Mouse (Mus musculus): Measurements from ENCODE around the gene Efemp2.

Gene Efemp2

DNA sequence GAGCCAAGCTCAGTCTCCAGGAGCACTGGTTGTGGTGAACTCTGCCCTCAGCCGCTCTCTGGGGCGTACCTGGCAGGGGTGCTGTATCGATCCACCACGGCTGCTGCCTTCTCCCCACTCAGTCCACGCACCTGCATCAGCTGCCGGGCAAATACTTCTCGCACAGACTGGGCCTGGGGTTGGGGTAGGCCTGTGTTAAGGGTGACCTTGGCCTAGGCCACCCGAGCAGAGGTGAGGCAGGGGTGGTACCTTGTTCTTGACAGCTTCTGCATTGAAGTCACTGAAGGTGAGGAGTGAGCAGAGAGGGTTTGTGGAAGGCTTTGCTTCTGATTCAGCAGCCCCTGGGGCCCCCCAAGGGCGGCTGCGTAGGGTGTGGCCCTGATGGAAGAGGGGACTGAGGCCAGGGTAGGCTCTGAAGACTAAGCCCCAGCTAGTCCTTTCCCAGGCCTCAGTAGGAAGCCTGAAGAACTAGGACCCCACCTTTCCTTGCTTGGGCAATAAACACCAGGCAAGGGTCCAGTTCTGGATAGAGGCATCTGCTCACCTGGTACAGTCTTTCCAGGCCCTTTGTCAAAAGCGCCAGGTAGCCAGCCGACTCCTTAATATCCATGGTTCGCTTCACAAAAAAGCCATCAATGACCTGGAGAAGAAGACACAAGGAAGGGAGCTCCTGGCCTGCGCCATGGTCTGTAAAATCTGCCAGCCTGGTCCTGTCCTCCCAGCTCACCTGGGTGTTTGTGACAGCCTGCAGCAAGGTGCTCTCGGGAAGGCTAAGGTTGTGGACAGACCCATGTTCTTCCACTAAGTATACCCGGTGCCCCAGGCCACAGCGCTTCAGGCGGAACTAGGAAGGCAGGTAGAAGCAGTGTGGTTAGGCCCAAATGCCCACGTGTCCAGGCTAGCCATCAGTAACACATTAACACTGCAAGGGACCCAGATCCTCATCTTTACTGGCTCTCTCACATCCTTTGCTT is 9.9 kb downstream of the Efemp2 start:
- no peak for TF ChIP-seq GATA4 (IDR thresholded peaks at IDR 0.05; ENCODE audit: insufficient replicate concordance, low read length)

DNA sequence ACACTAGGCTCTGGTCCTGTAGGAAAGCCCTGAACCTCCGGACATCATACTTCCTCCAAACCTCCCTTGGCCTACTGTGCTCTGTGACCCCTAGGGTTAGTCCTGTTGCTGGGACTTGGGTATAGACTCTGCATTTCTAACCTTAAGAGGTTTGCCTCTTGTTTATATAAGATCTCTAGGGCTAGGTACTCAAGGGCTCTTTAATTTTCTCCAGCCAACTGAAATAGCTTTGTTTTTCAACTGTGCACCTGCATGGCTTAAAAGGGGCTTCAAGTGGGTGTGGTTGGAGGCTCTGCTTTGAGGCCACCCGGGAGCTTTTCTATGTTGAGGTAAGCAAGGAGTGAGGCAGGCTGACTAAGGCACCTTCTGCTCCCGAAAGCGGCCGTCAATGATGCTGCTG is 10.7 kb downstream of the Efemp2 start:
- TF ChIP-seq GATA4 (IDR thresholded peaks at IDR 0.05; ENCODE audit: insufficient replicate concordance, low read length): no peak

DNA sequence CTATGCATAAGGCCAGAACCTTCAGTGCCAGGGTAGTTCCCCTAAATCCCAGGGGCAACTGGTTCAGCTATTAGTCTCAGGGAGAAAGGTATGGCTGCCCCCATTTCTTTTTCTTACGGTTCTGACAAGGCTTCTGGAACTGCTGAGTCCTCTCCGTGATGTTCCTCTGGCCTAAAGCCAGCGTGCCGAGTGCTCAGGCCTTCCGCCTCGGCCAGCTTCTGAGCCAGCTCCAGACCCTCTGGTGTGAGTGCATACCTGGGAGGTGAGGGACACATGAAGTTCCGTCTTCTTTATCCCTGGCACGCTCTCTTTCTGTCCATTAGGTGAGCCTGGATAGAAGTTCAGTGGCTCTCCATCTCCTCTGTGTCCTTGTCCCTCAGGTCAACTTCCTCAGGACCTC is 11.6 kb downstream of the Efemp2 start:
- TF ChIP-seq GATA4 (IDR thresholded peaks at IDR 0.05; ENCODE audit: insufficient replicate concordance, low read length): no peak

DNA sequence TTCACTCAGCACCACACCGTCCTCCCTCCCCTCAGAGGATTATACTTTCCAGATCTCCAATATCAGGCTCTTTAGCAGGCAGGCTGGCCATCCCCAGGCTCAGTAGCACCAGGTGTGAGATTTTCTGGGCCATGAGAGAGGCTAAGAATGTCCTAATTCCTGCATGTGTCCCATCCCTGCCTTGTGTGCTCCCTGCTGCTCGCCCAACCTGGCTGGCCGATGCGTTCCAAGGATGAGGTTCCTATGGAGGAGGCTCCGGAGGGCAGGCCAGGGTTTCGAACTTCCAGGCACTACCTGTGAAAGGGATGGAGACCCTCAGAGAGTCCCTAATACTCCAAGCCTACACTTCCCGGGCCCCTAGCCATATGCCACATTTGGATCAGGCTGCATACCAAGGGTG is 12.1 kb downstream of the Efemp2 start:
- TF ChIP-seq GATA4 (IDR thresholded peaks at IDR 0.05; ENCODE audit: insufficient replicate concordance, low read length): no peak

DNA sequence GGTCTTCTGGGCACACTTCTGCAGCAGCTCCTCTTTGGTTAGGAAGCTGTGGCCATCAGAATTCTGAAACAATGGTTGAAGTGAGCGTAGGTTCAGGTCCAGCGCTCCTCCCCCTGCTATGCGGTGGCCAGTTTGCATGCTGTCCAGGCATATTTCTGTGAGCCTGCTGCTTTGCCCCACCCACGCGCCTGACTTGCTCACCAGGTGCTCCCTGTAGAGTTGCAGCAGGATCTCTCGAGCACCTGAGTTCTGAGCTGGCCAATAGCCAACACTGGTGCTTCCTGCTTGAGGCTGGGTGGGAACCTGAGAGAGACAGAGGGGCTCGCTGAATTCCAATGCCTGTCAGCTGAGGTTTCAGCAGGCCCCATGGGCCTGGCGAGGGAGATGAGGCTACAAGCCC is 12.5 kb downstream of the Efemp2 start:
- TF ChIP-seq GATA4 (IDR thresholded peaks at IDR 0.05; ENCODE audit: insufficient replicate concordance, low read length): no peak

DNA sequence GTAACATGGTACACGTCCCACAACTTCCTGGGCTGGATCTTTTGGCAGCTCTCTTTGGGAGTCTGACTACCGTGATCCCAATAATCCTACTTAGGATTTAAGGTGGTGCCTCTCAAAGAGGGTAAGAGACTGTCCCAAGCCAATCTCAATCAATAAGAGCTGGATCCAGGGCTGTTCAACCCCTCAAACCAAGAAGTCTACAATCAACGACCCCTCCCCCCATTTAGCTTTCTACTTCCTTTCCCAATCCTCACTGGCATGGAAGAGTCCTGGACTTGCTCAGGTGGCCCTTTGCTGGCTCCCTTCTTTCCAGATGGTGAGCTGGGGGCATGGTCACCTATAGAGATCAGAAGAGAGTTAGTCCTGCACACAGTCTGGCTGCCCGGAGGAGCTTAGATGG is 13.0 kb downstream of the Efemp2 start:
- TF ChIP-seq GATA4 (IDR thresholded peaks at IDR 0.05; ENCODE audit: insufficient replicate concordance, low read length): no peak

DNA sequence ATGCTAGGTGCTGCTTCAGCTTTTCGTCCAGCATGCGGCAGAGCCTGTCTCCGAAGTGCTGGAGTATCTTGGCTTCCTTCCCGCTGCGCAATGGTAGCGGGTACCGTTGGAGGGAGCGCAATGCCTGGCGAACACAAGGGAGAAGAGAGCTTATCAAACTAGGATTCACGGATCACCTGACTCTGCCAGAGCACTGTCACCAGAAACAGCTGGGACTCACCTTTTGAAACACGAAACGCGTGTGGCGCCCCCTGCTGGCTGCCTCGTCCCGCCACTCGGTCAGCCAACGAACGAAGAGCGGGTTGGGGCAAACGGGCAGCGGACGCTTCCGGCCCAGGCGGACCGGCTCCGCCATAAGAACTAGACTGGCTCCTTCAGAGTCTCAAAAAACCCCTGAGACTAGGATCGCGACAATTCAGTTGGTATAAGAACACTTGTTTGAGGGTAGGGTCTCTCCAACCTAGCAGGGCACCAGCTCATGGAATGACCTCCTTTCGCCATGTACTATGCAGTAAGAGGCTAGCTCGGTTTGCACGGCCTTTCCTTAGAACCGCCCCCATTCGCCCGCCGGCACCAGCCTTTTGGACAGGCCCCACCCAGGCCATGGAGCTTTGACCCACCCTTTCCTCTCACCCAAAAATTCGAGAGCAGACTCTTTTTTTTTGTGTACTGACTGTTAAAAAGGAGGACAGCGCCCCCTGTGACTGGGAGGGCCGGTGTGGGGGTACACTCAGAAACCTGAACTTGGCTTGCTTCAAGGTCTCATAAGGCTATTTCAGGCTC is 14.2 kb downstream of the Efemp2 start, which contains the start of gene Mus81:
Mus81 (minus strand) TSS at position 635 of the 783 bp plus-strand sequence.
- no peak; the same call in 1 of the 2 replicates for TF ChIP-seq GATA4 (IDR thresholded peaks at IDR 0.05; ENCODE audit: insufficient replicate concordance, low read length)

DNA sequence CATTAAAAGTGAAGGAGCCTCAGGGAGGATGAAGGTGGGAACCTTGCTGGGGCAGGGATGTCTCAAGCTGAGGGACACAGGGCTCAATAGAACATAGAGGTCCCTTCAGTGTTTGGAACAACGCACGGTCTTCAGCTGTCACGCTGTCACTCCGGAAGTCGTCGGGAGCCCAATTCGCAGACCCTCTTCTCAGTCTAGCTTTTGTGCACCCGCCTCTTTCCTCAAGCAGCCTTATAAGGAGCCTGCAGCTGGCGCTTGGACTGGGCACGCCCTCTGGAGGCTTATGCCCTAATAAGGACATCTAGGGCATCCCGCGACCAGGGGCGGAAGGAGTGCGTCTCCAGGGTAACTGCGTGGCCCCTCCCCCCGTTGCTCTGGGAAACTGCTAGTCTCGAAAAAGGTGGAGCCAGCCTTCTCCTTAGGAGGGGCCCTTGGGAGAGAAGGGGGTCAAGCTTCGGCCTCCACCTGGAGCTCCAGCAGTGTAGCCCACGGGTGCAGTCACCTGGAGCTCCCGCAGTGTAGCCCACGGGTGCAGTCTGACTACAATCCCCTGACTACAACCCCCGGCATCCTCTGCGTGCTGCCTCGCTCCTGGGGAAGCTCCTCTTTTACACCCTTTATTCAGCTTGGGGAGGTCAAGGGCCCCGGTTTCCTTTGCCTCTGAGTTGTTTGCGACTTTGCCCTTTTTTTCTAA is 15.3 kb downstream of the Efemp2 start:
- TF ChIP-seq GATA4 (IDR thresholded peaks at IDR 0.05; ENCODE audit: insufficient replicate concordance, low read length): no peak

DNA sequence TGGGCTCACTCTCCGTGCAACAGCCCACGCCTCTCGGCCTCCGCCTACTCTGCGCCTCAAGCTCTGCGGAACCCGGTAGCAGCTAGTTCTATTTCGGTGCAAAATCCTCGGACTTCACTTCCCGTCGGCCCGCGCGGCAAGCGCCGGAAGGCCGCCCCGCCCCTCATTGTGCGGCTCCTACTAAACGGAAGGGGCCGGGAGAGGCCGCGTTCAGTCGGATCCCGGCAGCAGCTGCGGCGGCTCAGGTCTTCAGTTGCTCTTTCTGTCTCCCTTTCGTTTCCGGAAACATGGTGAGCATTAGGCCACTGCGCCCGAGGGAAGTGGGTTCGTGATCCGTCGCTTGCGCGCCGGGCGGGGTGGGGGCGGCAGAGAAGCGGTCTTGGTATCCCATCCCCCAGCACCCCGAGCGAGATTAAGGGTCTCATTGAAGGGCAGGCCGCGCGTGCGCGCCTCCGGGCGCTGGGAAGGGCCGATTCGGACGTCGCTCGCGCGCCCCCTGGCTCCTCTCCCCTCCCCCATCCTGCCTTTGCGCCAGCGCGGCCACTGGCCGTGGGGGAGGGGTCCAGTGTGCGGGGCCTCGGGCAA is 16.7 kb downstream of the Efemp2 start, which contains the start of gene Cfl1:
Cfl1 (plus strand) TSS at position 143 of the 585 bp plus-strand sequence.
- no peak for TF ChIP-seq GATA4 (IDR thresholded peaks at IDR 0.05; ENCODE audit: insufficient replicate concordance, low read length)

DNA sequence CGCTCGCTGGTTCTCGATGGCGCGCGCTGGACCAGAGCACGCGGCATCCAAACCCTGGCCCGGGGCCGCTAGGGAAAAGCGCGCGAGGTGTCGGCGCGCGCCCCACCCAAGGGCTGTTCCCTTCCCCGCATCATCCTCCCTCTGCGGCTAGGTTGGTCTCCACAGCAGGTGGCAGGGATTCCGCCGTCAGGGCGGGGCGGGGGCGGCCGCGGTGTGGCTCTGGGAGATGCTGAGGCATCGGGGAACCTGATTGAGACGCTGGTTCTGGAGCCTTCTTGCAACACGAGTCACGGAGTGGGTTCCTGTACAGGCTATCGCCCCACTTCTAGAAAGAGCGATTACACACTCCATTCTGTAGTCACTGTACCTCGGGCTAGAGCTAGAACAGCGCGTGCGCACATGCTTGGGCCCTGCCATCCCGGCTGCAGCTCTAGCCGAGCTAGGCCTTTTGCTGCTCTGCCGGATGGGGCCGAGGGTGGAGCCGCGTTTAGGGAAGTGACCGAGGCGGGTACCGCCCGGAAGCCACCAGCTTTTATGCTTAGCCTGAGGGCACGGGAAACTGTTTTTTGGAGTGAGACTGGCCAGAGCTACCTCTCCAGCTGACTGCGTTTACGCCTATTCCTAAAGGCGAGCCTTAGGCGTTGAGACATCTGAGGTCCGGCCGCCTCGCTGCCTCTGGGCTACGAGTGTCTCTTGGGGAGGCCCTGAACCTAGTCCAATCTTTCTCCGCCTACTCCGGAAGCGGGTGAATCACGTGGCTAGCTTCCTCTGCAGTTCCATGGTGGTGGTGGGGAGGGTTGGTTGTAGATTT is 17.3 kb downstream of the Efemp2 start:
- TF ChIP-seq GATA4 (IDR thresholded peaks at IDR 0.05; ENCODE audit: insufficient replicate concordance, low read length): peak; percentile 25; the same call in 1 of the 2 replicates

DNA sequence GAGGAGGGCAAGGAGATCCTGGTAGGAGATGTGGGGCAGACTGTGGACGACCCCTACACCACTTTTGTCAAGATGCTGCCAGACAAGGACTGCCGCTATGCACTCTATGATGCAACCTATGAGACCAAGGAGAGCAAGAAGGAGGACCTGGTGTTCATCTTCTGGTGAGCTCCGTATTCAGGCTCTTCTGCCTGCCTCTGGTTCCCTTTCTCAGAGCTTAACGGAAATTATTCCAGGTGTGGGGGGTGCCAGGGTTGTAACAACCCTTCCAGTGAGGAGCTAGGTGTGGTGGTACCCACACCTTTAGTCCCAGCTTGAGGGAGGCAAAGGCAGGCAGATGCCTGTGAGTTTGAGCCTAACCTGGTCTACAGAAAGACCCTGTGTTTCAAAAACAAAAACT is 18.9 kb downstream of the Efemp2 start:
- no peak for TF ChIP-seq GATA4 (IDR thresholded peaks at IDR 0.05; ENCODE audit: insufficient replicate concordance, low read length)

DNA sequence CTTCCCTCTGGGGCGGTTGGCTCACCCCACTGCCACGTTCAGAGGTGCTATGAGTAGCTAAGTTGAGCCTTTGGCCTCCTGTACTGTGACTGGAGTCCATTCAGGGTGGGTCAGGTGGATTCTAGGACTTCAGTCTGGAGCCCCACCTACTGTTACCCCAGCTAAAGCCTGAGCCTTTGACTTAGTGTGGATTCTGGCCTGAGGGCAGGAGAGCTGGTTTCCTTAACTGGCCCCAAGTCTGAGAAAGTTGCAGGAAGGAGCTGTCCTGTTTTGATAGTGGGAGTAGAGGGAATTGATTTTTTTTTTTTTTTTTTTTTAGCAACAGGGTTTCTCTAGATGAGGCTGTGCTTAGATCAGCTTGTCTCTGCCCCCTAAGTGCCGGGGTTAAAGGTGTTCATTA is 20.6 kb downstream of the Efemp2 start:
- no peak for TF ChIP-seq GATA4 (IDR thresholded peaks at IDR 0.05; ENCODE audit: insufficient replicate concordance, low read length)

DNA sequence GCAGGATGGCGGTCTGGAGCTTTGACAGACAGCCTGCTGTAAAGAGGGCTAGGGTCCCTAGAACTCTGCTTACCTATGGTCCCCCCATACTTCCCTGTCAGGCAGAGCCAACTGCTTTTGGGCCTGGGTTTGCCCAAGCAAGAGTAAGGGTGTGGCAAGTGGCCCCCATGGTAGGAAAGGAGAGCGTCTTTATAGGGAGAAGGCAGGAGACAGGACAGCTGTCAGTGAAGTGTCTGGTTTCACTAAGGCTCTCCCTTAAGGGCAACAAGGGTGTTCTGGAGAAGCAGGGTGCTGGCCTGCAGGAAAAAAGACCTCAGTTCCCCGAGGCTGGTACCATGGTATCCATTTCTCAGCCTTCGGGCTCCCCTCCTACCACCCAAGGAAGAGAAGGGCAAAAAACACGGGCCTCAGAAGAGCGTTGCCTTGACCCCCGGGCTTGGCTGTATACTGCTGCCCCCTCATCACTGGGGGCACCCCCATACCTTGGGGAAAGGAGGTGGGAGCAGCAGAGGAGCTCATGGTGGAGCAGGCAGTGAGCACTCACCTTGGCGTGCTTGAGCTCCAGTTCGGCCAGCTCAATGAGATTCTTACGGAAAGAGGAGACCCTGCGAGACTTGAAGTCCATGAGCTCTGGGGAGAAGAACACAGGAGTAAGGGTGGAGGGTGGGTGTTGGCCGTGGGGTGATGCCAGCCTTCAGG is 21.7 kb downstream of the Efemp2 start:
- no peak for TF ChIP-seq GATA4 (IDR thresholded peaks at IDR 0.05; ENCODE audit: insufficient replicate concordance, low read length)

DNA sequence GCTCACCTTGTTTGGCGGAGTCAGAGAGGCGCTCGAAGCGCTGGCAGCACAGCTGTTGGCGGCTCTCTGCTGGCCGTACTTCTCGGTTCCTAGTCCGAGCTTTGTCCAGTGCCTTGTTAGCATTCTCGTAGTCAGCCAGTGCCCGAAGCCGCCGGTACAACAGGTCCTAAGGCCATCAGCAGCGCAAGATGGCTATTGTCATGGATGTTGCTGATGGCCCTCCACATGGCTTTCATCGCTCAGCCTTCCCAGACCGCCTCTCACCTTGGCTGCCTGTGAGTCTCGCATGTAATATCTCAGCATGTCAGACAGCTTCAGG is 22.3 kb downstream of the Efemp2 start:
- TF ChIP-seq GATA4 (IDR thresholded peaks at IDR 0.05; ENCODE audit: insufficient replicate concordance, low read length): no peak

Data from liver, adult (tissue).